Mouse (Mus musculus): ENCODE results near the gene Mif4gd. TPM values are rescaled to one million over a fixed set of nuclear protein-coding genes. Genes with fewer than 3 reads are reported as not detected.
"Not testable (repeated sequence)": the region's sequence is repeated elsewhere in the genome, so short reads cannot be mapped to it uniquely, and the experiment has no call there.

Mif4gd gene
- 27.6 and 29.1 TPM in 2 replicates for polyA plus RNA-seq (2015; fragmentation: Nextera tagmentation; extraction: Ambion mirVana)

- peak; percentile 82 for ATAC-seq (ENCODE audit: insufficient number of reproducible peaks, low FRiP score, low TSS enrichment, low read depth)
- no peaks in the 10 kb centered on the region for H3K27me3 ChIP-seq
- peak within 1 kb of the TSS; percentile 88 for H3K4me2 ChIP-seq
- no peaks in the 10 kb centered on the region for H3K9me3 ChIP-seq
- peaks cover 42% of the 10 kb centered on the region for H3K36me3 ChIP-seq
- H3K4me1 ChIP-seq, result peaks cover 16% of the 10 kb centered on the region
- peak within 1 kb of the TSS; percentile 95 for H3K27ac ChIP-seq
- under 1% methylated on average over 73 of the region's 80 CpGs for WGBS
- H3K9ac ChIP-seq, result peak within 1 kb of the TSS; percentile 76
- peak within 1 kb of the TSS; percentile 81 for H3K4me3 ChIP-seq
These were observed at the start of gene Mif4gd for GRCm38 (mm10) chr11:115612410-115613137. Mif4gd (minus strand) TSS chr11:115612969.

GRCm38 (mm10) chr11:115660376-115660775 is 47.6 kb upstream of the Mif4gd start:
- Histone ChIP-seq H3K4me3 (no peak overlapping the region), H3K27ac (no peak overlapping the region), H3K4me1 (0 out of 2 replicates have a peak, but pooled peaks cover 4% of the 10 kb centered on the region), H3K36me3 (peaks cover 12% of the 10 kb centered on the region; the same call in 1 of the 2 replicates), H3K9ac (no peak overlapping the region), H3K27me3 (no peaks in the 10 kb centered on the region), H3K9me3 (no peaks in the 10 kb centered on the region), H3K4me2 (no peak overlapping the region)
- ATAC-seq (ENCODE audit: insufficient number of reproducible peaks, low FRiP score, low TSS enrichment, low read depth), result no peak
- WGBS, result 88% methylated on average over 4 of the region's 4 CpGs

GRCm38 (mm10) chr11:115658521-115658920 is 45.8 kb upstream of the Mif4gd start:
- WGBS, result 78% methylated on average over 6 of the region's 6 CpGs
- Histone ChIP-seq H3K27ac (no peak overlapping the region), H3K36me3 (peaks cover 26% of the 10 kb centered on the region), H3K4me1 (no peaks in the 10 kb centered on the region), H3K9me3 (no peaks in the 10 kb centered on the region), H3K27me3 (no peaks in the 10 kb centered on the region), H3K4me3 (no peak overlapping the region), H3K4me2 (no peak overlapping the region), H3K9ac (no peak overlapping the region)
- no peak for ATAC-seq (ENCODE audit: insufficient number of reproducible peaks, low FRiP score, low TSS enrichment, low read depth)

- H3K4me1 ChIP-seq, result 0 out of 2 replicates have a peak, but pooled peaks cover 5% of the 10 kb centered on the region
- WGBS, result 83% methylated on average over 2 of the region's 2 CpGs
- no peaks in the 10 kb centered on the region for H3K27me3 ChIP-seq
- peaks cover 26% of the 10 kb centered on the region for H3K36me3 ChIP-seq
- ATAC-seq (ENCODE audit: insufficient number of reproducible peaks, low FRiP score, low TSS enrichment, low read depth), result no peak
- H3K9ac ChIP-seq, result no peak overlapping the region
- no peak overlapping the region for H3K4me3 ChIP-seq
- no peak overlapping the region for H3K4me2 ChIP-seq
- H3K9me3 ChIP-seq, result no peaks in the 10 kb centered on the region
- H3K27ac ChIP-seq, result no peak overlapping the region
These were observed 41.4 kb upstream of the Mif4gd start for GRCm38 (mm10) chr11:115654128-115654527.

- ATAC-seq (ENCODE audit: insufficient number of reproducible peaks, low FRiP score, low TSS enrichment, low read depth), result no peak; the same call in none of the 2 replicates
- WGBS, result 78% methylated on average over 3 of the region's 3 CpGs
- no peak overlapping the region for H3K9ac ChIP-seq
- 0 out of 2 replicates have a peak, but pooled peaks cover 5% of the 10 kb centered on the region for H3K4me1 ChIP-seq
- peaks cover 30% of the 10 kb centered on the region for H3K36me3 ChIP-seq
- H3K9me3 ChIP-seq, result no peaks in the 10 kb centered on the region
- H3K27me3 ChIP-seq, result no peaks in the 10 kb centered on the region
- no peak overlapping the region for H3K4me2 ChIP-seq
- H3K4me3 ChIP-seq, result no peak overlapping the region
- no peak overlapping the region; the same call in 1 of the 2 replicates for H3K27ac ChIP-seq
These were observed 40.4 kb upstream of the Mif4gd start for GRCm38 (mm10) chr11:115653194-115653593.

GRCm38 (mm10) chr11:115651680-115652079 is 38.9 kb upstream of the Mif4gd start:
- ATAC-seq (ENCODE audit: insufficient number of reproducible peaks, low FRiP score, low TSS enrichment, low read depth), result no peak
- H3K27ac ChIP-seq, result no peak overlapping the region
- no peak overlapping the region for H3K9ac ChIP-seq
- no peaks in the 10 kb centered on the region for H3K27me3 ChIP-seq
- WGBS, result 68% methylated on average over 3 of the region's 3 CpGs
- peaks cover 8% of the 10 kb centered on the region; the same call in 1 of the 2 replicates for H3K4me1 ChIP-seq
- H3K4me2 ChIP-seq, result no peak overlapping the region
- peaks cover 44% of the 10 kb centered on the region for H3K36me3 ChIP-seq
- no peak overlapping the region for H3K4me3 ChIP-seq
- no peaks in the 10 kb centered on the region for H3K9me3 ChIP-seq

GRCm38 (mm10) chr11:115649706-115650105 is 36.9 kb upstream of the Mif4gd start:
- H3K4me3 ChIP-seq, result no peak overlapping the region
- no peak overlapping the region for H3K27ac ChIP-seq
- no peak overlapping the region for H3K4me2 ChIP-seq
- 68% methylated on average over 10 of the region's 10 CpGs for WGBS
- no peaks in the 10 kb centered on the region for H3K27me3 ChIP-seq
- H3K9me3 ChIP-seq, result no peaks in the 10 kb centered on the region
- H3K36me3 ChIP-seq, result peaks cover 52% of the 10 kb centered on the region
- no peak overlapping the region for H3K9ac ChIP-seq
- ATAC-seq (ENCODE audit: insufficient number of reproducible peaks, low FRiP score, low TSS enrichment, low read depth), result no peak
- peaks cover 8% of the 10 kb centered on the region; the same call in 1 of the 2 replicates for H3K4me1 ChIP-seq

- Histone ChIP-seq H3K4me3 (no peak overlapping the region), H3K4me2 (no peak overlapping the region), H3K4me1 (peaks cover 8% of the 10 kb centered on the region; the same call in 1 of the 2 replicates), H3K36me3 (peaks cover 55% of the 10 kb centered on the region), H3K27ac (no peak overlapping the region), H3K9ac (no peak overlapping the region), H3K27me3 (no peaks in the 10 kb centered on the region), H3K9me3 (no peaks in the 10 kb centered on the region)
- ATAC-seq (ENCODE audit: insufficient number of reproducible peaks, low FRiP score, low TSS enrichment, low read depth), result no peak
- WGBS, result 46% methylated on average over 6 of the region's 6 CpGs
These were observed 34.7 kb upstream of the Mif4gd start for GRCm38 (mm10) chr11:115647459-115647858.

- no peaks in the 10 kb centered on the region for H3K27me3 ChIP-seq
- ATAC-seq (ENCODE audit: insufficient number of reproducible peaks, low FRiP score, low TSS enrichment, low read depth), result no peak
- peaks cover 8% of the 10 kb centered on the region; the same call in 1 of the 2 replicates for H3K4me1 ChIP-seq
- H3K9ac ChIP-seq, result no peak overlapping the region
- no peak overlapping the region for H3K4me2 ChIP-seq
- H3K36me3 ChIP-seq, result peaks cover 55% of the 10 kb centered on the region
- H3K27ac ChIP-seq, result no peak overlapping the region
- WGBS, result 92% methylated on average over 9 of the region's 9 CpGs
- no peaks in the 10 kb centered on the region for H3K9me3 ChIP-seq
- H3K4me3 ChIP-seq, result no peak overlapping the region
These were observed 33.7 kb upstream of the Mif4gd start for GRCm38 (mm10) chr11:115646439-115646838.

- H3K9me3 ChIP-seq; H3K4me1 ChIP-seq; H3K9ac ChIP-seq; H3K4me2 ChIP-seq; ATAC-seq (ENCODE audit: insufficient number of reproducible peaks, low FRiP score, low TSS enrichment, low read depth); H3K4me3 ChIP-seq; H3K27me3 ChIP-seq; H3K27ac ChIP-seq: not testable (repeated sequence)
- peaks cover 55% of the 10 kb centered on the region for H3K36me3 ChIP-seq
- 81% methylated on average over 14 of the region's 14 CpGs for WGBS
These were observed 32.7 kb upstream of the Mif4gd start for GRCm38 (mm10) chr11:115645498-115645897.

GRCm38 (mm10) chr11:115644308-115644707 is 31.5 kb upstream of the Mif4gd start:
- Histone ChIP-seq H3K27me3 (no peaks in the 10 kb centered on the region), H3K9me3 (no peaks in the 10 kb centered on the region), H3K36me3 (peaks cover 45% of the 10 kb centered on the region), H3K4me2 (no peak overlapping the region), H3K9ac (no peak overlapping the region), H3K4me1 (peaks cover 4% of the 10 kb centered on the region; the same call in 1 of the 2 replicates), H3K4me3 (no peak overlapping the region), H3K27ac (no peak overlapping the region)
- 89% methylated on average over 13 of the region's 13 CpGs for WGBS
- ATAC-seq (ENCODE audit: insufficient number of reproducible peaks, low FRiP score, low TSS enrichment, low read depth), result no peak

GRCm38 (mm10) chr11:115643265-115643664 is 30.5 kb upstream of the Mif4gd start:
- no peak for ATAC-seq (ENCODE audit: insufficient number of reproducible peaks, low FRiP score, low TSS enrichment, low read depth)
- Histone ChIP-seq H3K9me3 (no peaks in the 10 kb centered on the region), H3K4me3 (no peak overlapping the region), H3K9ac (no peak overlapping the region), H3K4me1 (peaks cover 4% of the 10 kb centered on the region; the same call in 1 of the 2 replicates), H3K27me3 (no peaks in the 10 kb centered on the region), H3K4me2 (no peak overlapping the region), H3K36me3 (peaks cover 42% of the 10 kb centered on the region), H3K27ac (no peak overlapping the region)
- WGBS, result 73% methylated on average over 10 of the region's 10 CpGs

Data from limb, embryonic 15.5 days (tissue).